Mouse (Mus musculus) CD8-positive naive resting alpha-beta T cell, adult 57 days (primary cell): Measurements from ENCODE around the gene Gm10234. TPM values are rescaled to one million over a fixed set of nuclear protein-coding genes. Genes with fewer than 3 reads are reported as not detected.

Experiments used
- total RNA-seq: library from RNA; stranded (reverse); gene quantifications from one replicate; pipeline ENCODE4 v1.2.4, GENCODE M21; 2023

Gene Gm10234
- total RNA-seq = not detected

GRCm38 (mm10) chr6:95321812-95322211 lies at the start of gene Gm10234:
Gene Gm10234 (plus strand): TSS chr6:95322112.

Other genes with a start within 250 kb of the Gm10234 start
- gene Kbtbd8, start 204.9 kb upstream of the Gm10234 start, total RNA-seq = 8.5 TPM